Mouse (Mus musculus): ENCODE data around the gene Supt20.

Gene Supt20

DNA sequence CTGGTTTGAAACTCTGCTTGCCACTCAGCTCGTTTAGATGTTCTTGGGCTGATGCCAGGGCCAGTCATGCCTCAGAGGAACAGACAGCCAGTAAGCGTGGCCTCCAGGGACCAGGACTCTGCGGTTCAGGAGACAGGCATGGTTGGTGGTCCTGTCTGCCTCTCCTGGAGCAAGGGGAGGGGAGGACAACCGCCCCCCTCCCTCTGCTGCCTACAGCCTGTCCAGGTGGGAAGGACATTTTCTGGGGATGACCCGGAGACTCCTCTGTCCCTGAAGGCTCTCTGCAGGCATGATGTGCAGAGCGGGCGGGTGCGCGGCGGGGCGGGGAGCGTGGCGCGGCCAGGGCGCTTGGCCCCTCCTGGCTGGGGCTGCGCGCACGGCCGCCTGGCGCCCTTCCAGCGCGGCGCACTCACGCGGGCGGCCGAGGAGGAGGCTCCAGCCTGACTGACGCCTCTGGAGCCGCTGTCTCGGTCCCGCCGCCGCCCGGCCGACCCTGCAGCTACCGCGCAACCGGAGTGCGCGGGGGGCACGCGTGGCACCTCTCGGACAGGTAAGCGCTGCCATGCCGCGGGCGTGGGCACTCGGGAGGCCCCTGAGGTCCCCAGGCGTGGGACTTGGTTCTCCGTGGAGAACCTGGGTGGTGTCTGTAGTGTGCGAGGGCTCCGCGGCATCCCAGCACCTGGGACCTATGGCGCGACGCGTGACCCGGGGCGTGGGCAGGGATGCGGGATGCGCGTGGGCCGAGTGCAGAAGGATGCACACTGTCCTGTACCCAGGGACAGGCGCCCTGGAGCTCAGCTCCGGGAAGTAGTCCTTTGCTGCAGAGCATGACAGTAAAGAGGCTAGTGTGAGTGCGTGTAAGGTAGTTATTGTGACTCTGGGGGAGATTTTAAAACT, 62.8 kb downstream of the Supt20 start, which contains the start of gene Smad9:
Smad9 (plus strand) TSS at position 438 of the 897 bp plus-strand sequence.
- DNase-seq (ENCODE audit: low read depth, low spot score) = peak; percentile 72

DNA sequence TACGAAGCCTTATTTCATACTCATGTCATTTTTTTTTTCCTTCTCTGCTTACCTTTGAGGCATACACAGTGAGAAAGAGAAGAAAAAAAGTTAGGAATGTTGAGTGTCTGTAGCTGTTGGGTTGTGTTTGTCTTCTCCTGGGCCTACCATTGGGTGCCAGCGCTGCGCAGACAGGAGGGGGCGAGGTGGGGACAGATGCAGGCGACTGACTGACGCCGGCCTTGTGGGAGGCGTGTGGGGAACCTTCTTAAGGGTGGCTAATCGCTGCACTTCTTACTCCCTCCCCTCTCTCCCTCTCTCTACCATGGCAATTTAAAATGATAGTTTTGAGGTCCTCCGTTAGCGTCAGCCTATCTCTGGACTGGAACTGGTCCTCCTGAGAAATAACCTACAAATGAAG, 63.5 kb downstream of the Supt20 start:
- peak; percentile 39 for DNase-seq (ENCODE audit: low read depth, low spot score)

DNA sequence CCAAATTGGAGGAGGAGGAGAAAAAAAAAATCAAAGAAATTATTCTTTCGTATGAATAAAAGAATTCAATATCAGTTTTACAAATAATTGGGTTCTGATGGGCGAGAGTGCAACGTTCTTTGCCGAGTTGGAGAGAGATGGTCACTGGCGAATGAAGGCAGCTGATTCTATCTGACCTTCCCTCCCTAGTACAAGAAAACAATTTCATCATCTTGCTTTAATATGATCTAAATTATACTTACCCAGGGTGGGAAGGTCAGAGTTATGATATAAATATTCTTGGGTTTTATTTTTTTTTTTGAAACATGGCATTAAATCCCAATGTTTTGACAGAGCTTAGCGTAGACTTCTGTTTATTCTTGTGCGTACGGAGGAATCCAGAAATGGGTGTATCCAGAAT, 64.8 kb downstream of the Supt20 start:
- DNase-seq (ENCODE audit: low read depth, low spot score) = no peak

DNA sequence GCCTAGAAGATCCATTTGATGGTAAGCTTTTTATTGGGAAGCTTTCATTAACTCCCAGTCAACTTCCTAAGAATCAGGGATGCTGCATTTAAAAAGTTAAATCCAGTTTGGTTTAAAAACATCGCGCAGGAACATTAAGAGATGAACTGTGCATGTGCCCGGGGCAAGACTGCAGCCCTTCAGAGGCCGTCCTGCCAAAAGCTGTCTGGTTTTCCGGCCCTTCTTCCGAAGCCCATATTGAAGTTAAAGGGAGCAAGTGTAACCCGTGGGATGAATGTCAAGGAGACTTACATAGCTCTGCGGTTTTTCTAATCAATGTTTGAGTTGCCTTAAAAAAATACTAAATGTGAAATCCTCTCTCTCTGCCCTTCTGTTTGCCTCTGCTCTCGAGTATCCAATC, 66.6 kb downstream of the Supt20 start:
- DNase-seq (ENCODE audit: low read depth, low spot score) = no peak

DNA sequence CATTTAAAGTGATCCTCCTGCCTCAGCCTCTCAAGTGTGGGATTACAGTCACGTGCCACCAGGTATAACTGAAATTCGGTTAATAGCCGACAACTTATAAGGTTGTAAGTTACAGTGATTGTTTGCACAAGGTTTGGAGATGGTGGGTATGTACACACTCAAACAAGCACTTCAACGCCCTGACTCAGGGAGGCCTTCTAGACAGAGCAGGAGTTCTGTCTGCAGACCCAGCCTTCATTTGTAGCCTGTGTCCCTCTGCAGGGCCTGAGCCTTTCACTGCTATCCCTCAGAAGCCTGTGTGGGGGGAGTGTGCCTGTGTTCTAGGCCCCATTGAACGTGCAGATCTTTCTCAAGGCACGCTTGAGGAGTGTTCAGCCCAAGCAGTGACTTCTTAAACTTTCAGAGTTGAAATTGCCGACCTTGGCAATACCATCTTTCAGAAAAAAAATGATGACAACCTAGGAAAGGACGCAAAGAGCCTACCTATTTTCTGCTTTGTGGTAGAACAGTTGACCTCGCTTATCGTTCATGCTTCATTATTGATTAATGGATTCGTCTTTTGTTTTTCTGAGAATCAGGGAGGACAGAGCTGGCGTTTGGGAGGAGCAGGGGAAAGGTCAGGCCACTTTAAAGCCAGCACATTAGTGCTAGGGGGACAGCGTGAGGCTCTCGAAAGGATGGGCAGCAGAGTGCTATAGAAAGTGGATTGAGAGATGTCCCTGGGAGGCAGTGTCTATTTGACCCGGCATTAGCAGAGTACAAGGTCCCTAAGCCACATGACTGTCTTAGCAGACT, 67.9 kb downstream of the Supt20 start:
- no peak for DNase-seq (ENCODE audit: low read depth, low spot score)

DNA sequence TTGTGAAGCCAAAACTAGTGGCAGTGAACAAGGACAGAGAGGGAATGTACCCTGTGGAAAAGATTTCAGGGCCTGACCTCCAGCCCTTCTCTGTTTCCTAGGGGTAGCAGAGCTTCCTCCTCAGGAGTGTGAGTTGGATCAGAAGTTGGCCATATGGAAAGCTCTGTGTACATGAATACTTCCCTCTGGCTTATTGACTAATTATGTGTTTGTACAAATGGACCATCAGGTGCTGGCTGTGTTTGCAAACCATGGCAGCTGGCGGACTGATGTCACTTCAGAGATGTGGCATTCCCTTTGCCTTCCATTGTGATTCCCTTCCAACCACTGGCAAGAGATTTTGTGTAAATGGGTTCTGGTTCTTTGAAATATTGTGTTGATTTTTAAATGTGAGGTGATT, 68.7 kb downstream of the Supt20 start:
- no peak for DNase-seq (ENCODE audit: low read depth, low spot score)

DNA sequence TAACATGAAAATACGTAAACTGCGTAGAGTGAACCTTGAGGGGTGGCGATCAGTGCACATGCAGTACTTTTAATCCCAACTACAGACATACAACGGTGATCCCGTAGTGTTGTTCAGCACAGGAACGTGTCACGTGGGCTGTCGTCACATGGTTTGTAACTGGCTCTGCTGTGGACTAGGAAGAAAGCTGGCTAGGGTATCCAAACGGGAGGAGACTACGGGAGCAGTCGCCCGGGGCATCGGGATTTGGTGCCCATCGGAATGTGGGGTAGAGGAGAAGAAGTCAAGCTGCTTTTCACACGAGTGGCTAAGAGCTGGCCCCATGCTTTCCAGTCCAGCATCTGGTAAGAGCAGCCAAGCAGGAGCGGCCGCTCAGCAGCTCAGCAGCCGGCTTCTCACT, 71.8 kb downstream of the Supt20 start:
- peak; percentile 75 for DNase-seq (ENCODE audit: low read depth, low spot score)

DNA sequence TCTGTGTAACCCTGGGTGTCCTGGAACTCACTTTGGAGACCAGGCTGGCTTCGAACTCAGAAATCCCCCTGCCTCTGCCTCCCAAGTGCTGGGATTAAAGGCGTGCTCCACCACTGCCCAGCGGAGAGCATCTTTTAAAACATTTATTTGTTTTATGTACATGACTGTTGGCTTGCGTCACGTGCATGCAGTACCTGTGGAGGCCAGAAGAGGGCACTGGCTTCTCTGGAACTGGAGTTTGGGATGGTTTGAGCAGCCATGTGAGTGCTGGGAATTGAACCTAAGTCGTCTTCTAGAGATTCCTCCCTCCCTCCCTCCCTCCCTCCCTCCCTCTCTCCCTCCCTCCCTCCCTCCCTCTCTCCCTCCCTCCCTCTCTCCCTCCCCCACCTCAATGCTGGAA, 72.9 kb downstream of the Supt20 start:
- peak; percentile 84 for DNase-seq (ENCODE audit: low read depth, low spot score)

DNA sequence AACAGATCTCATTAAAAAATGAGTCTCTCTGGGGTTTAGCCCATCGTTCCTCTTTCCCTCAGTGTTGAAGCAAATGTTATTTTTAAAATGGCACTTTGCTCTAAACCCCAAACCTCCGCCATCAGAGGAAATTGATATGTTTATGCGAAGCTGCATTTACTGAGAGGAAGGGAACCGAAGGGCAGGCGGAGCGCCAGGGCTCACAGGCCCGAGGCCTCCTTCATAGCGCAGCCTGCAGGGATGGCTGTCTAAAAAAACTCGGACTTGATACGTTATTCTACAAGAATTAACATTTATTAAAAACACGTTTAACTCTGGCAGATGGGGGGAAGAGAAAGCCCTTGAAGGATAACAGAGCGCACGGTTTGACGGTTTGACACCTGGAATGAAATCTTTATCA, 73.4 kb downstream of the Supt20 start:
- DNase-seq (ENCODE audit: low read depth, low spot score) = peak; percentile 20

DNA sequence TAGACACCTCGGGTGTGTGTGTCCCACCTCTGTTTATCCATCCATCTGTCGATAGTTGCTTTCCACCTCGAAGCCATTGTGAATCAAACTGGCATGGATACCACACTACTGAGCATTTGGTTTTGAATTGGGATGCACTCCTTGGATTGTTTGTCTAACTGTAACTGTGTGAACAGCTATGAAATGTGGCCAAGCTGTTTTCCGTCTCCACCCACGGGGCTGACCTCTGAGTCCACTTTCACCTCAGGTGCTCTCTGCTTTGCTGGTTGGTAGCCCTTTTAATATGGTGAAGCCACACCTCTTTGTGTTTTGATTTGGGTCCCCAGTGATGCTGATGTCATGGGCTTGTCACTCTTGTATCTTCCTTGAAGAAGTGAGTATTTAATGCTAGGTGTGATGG, 74.2 kb downstream of the Supt20 start:
- DNase-seq (ENCODE audit: low read depth, low spot score) = no peak

DNA sequence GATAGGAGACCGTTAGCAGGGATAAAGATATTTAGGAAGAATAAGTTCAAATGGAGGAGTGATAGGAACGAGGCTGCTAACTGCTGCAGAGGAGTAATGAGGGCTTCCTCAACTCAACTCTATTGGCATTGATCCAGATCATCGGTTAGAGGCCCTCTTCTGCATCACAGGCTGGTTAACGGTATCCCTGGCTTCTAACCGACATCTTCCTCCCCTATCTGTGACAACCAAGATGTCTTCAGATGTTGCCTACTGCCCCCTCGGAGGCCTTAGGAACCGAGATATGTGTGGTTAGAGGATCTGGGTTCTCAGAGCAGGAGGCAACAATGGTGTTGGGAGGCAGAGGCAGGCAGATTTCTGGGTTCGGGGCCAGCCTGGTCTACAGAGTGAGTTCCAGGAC, 76.0 kb downstream of the Supt20 start:
- DNase-seq (ENCODE audit: low read depth, low spot score) = no peak

DNA sequence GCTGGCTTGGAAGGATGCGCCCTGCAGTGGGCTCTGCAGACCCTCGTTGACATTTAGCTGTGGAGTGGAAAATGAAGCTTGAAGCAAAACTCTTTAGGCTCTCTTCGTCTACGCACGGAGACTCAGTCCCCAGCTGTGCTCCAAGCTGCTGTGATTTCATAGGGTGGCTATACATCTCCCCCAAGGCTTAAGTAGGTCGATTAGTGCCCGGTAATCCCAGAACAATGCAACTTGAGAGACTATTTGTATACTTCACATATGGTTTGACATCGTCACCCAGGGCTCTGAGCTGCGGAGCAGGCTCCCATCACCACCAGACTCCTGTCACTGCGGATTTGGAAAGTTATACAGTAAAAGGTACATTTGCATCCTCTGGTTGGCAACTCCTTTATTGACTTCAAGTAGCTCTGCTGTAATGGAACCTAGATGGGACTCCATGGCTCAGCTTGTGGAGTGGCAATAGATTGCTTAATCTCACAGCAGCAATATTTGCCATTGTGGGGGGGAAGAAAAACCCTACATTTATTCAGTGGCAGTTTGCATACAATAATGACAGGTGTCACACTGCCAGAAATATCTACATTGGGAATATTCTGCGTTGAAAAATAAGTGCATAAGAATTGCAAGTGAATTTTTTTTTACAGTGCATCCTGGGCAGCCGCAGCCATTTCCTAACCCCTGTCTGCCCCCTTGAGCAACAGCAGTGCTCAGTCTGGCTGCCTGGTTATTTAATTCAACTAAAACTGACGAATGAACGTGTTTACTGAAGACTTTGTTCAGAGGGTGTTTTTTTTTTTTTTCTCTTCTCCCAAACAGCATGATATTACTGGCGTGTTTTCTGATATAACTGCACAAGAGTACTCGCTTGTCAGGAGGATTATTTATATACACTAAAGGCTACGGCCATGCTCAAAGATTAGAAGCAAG, 77.0 kb downstream of the Supt20 start:
- no peak for DNase-seq (ENCODE audit: low read depth, low spot score)

DNA sequence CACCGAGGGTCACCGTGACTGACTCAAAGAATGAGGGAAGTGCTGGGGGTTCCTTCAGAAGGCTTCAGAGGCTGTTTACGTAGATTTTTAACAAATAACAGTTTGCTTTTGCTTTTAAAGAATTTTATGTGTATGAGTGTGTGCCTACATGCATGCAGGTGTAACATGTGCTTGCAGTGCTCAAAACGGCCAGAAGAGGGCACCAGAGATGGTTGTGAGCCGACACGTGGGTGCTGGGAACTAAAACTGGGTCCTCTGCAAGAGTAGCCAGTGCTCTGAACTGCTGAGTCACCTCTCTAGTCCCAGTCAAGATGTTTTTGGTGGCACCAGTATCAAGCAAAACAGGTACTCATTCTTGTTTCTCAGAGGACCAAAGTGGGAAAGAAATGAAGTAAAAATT, 81.0 kb downstream of the Supt20 start:
- DNase-seq (ENCODE audit: low read depth, low spot score) = peak; percentile 69

DNA sequence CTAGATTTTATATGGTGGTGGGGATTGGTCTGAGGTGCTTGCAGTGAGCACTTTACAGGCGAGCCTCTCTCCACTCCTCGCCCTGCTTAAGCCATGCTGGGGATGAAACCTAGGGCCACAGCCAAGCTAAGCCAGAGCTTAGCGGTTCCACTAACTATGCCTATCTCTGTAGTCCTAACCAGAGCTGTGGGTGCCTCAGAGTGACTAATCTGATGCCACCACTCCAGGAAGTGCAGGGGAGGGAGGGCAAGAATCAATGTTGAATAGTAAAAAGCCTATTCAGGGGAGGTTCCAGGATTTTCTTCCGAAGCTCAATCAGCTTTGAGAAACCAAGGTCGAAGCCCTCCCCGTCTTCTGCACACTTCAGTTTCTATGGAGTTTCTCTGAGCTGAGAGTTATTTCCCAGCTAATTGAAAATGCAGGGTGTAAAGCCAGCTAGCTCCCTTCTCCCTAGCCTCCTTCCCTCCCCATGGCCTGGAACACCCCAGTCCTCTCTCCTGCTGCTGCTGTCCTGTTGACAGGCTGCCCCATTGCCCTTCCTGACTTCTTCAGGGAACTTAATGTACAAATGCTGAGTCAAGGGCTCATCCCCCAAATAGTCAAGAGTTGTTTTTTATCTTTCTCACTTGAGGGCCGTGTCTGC, 83.5 kb downstream of the Supt20 start:
- no peak for DNase-seq (ENCODE audit: low read depth, low spot score)

Measured in ZHBTc4 (cell line).